Mouse (Mus musculus) liver, postnatal 0 days (tissue): ENCODE data around the gene Aif1l.

Source experiments
- CTCF ChIP-seq: sonication (generic); IDR thresholded peaks from 2 replicates; pipeline ENCODE4 v1.5.1; 2016; ENCODE audit warnings: antibody characterized with exemption, low read depth
- EP300 ChIP-seq: IDR thresholded peaks from 2 replicates; pipeline ENCODE4 v1.6.1; 2016; ENCODE audit warnings: antibody characterized with exemption, low read depth, mild to moderate bottlenecking

DNA sequence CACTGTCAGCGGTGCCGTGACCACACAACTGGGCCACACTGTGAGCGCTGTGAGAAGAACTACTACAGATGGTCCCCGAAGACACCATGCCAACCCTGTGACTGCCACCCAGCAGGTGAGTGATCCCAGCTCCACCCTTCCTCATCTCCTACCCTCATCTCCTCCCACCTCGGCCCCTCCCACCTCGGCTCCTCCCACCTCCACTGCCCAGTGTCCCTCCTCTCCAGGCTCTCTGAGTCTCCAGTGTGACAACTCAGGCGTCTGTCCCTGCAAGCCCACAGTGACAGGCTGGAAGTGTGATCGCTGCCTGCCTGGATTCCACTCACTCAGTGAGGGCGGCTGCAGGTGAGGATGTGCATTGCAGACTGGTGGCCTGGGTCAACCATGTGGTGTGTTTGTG lies 44.3 kb upstream of the Aif1l start:
- no peak for TF ChIP-seq CTCF
- no peak for TF ChIP-seq EP300
